Mouse (Mus musculus) layer of hippocampus, adult 8-10 months (tissue): Measurements from ENCODE around the gene Asb10. TPM values are rescaled to one million over a fixed set of nuclear protein-coding genes. Genes with fewer than 3 reads are reported as not detected.

Experiments
- DNase-seq, 2 experiments: peaks; one replicate each; pipeline ENCODE4 v3.0.0; 2022; ENCODE audit warnings: low spot score in 2 of 2
- total RNA-seq, 4 experiments: library from RNA; stranded (reverse); gene quantifications; 2 replicates each; pipeline ENCODE4 v1.2.4; 2022

The Asb10 gene
- total RNA-seq, 4 experiments from 2014 or later = 0.19 to 5.8 (median 3.0) TPM

GRCm38 (mm10) chr5:24536511-24536910 is 4.3 kb downstream of the Asb10 start:
- no peak for DNase-seq

DNA sequence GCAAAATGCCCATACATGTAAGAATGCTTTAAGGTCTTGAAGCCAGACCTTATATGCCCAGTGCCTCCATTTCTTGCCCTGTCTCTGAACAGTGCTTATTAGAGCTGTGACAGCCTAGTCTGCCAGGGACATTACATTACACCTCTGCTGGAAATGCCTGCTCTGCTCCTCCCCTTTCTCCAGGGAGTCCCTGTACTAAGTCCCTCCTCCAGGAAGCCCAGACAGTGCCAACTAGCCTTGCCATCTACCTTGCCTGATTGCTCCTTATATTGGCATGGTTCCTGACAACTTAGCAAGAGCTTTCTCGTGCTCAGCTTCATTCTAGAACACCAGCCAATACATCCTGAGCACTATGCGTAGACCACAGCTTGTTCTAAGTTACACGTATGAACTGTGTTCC is 5.0 kb downstream of the Asb10 start:
- DNase-seq = no peak

- no peak for DNase-seq
Measured at GRCm38 (mm10) chr5:24534292-24534691, 6.5 kb downstream of the Asb10 start.

DNA sequence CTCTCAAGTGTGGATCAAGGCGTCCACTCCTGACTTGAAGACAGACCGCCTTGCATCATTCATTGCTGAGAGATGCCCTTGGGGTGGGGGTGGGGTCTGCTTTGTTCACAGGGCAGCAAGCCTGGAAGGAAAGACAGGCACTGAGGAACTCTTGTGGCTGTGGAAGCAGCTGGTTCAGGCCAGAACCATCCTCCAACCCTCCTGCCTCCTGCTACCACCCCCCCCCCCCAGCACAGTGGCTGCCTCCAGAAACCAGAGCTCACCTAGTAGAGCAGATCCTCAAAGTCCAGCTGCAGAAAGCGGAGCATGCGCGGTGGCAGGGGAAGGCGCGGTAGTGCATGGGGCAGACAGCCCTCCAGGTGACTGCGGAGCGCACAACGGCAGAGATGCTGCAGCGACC is 7.4 kb downstream of the Asb10 start:
- DNase-seq = no peak

GRCm38 (mm10) chr5:24530042-24530689 is 10.6 kb downstream of the Asb10 start:
- peak; percentile 79 to 92 for DNase-seq

DNA sequence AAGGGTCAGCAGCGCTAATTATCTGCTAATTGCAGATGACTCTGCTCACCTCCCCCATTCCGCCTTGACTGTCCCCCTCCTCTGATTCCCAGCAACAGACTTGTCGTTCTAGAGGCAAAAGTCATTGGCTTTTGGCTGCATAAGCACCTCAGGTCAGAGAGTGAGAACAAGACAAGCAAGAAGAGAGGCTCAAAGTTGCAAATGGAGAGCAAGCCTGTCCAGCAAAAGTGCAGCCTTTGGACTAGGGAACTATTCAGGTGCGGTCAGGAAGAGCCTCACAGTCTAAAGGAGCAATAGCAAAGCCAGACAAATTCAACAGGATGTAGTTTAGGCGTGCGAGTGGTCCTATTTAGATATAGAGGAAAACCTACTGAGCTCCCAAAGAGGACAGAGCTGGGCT is 13.0 kb downstream of the Asb10 start:
- no peak for DNase-seq

GRCm38 (mm10) chr5:24526889-24527230 is 13.9 kb downstream of the Asb10 start, which contains the start of gene Gbx1:
Gene Gbx1 (minus strand): TSS chr5:24527202.
- DNase-seq = no peak

DNA sequence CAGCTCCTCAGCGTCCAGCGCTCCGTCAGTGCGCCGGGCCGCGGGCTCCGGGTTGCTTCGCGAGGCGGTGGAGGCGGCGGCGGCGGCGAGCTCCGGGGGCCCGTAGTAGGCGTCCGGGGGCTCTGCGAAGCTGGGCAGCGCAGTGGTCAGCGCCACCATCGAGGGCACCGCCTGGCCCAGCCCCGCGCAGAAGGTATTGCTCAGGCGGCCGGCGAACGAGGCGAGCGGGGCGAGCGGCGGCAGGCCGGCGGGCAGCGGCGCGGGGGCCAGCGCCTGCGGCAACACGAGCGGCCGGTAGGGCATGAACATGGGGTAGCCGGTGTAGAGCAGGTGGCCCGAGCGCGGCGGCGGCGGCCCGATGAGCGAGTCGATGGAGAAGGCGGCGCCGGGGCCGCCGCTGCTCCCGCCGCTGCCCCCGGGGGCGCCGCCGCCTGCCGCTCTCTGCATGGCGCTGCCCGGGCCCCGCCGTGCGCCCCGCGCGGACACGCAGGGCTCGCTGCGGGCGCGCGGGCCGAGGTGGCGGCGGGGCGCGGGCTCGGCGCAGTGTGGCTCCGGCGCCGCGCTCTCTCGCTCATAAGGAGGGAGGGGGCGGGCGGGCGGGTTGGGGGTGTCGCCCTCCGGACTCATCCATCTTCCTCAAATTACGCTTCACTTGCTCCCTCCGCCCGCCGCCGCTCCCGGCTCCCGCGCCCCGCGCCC is 14.4 kb downstream of the Asb10 start:
- no peak for DNase-seq

- no peak for DNase-seq
Measured at GRCm38 (mm10) chr5:24525360-24526189, 15.2 kb downstream of the Asb10 start.

- DNase-seq = no peak
Measured at GRCm38 (mm10) chr5:24524522-24524921, 16.3 kb downstream of the Asb10 start.

GRCm38 (mm10) chr5:24523806-24524205 is 17.0 kb downstream of the Asb10 start:
- DNase-seq = no peak

GRCm38 (mm10) chr5:24521366-24521765 is 19.4 kb downstream of the Asb10 start:
- DNase-seq = no peak

DNA sequence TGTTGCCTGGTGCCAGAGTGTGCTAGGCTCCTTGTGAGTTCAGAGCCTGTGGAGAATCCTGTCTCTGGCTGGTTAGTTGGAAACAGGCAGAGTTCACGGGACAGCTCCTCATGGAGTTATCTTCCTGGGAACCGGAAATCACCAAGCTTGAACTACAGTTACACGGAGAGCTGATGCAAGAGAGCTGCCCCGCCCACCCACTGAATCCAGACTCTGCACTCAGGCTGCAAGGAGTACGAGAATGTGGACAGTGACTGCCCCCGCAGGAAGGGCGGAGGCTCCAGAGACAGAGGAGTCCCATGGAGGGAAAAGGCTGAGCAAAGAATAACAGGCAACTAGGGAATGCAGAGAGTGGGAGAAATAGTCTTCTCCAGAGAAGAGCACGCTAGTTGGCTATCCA is 28.5 kb downstream of the Asb10 start:
- DNase-seq = no peak

- no peak for DNase-seq
Measured at GRCm38 (mm10) chr5:24510635-24511034, 30.1 kb downstream of the Asb10 start.

- DNase-seq = no peak
Measured at GRCm38 (mm10) chr5:24508406-24508805, 32.4 kb downstream of the Asb10 start.

DNA sequence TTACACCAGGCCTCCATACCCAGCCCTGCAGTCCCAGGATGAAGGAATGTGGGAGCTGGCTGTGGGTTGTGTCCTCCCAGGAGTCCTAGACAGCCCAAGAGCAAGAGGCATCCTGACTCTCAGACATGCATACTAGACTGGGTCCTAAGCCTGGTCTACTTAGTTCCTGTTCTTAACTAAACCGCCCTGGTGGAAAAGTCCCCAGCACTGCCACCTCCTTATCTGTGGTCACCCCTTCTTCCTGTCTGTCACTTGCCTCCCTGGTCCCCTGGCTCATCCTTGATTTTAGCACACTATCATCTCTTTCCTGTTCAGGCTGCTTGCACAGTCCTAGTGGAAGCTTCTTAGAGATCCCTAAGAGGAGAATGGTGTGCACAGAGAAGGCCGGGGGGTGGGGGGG is 35.3 kb downstream of the Asb10 start:
- DNase-seq = no peak

DNA sequence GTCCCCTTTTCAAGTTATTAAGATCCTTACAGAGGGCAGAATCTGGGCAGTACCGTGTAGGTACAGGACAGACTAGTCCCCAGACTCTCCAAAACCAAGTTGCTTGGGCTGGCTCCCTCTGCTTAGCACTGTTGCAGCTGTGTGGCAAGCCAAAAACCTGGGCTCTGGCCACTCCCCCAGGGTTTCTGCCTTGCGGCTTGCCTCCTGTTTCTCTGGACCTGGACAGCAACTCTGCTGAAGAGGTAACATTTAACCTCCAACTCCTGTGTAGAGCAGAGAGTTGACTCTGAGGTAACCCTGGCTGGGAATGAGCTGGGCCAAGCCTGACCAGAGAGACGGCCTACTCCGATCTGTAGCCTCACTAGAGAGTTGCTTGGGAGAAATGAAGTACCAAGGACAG is 38.0 kb downstream of the Asb10 start:
- DNase-seq = no peak

- peak in 1 of 2 experiments; percentile 9 for DNase-seq
Measured at GRCm38 (mm10) chr5:24500851-24501250, 39.9 kb downstream of the Asb10 start.

DNA sequence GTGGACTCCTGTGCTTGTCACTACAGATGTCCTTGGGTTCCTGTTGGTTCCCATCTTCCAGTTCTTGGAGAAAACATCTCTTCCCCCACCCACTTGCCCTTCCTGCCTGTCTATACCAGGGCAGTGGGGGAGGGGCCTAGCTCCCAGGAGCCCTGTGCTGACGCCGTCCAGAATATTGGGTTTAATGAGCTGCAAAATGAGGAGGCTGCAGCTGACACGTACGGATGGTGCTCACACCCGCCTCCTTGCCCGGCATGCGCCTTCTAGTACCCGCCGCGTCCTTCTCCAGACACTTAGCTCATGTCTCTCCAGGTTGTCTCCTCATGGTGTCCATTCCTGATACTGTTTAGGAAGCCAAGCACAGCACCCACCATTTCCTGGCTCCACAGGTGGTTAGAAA is 41.7 kb downstream of the Asb10 start:
- peak in 1 of 2 experiments; percentile 27 for DNase-seq

- peak in 1 of 2 experiments; percentile 6 for DNase-seq
Measured at GRCm38 (mm10) chr5:24497526-24497925, 43.3 kb downstream of the Asb10 start.

GRCm38 (mm10) chr5:24496756-24497155 is 44.0 kb downstream of the Asb10 start:
- peak in 1 of 2 experiments; percentile 10 for DNase-seq

GRCm38 (mm10) chr5:24495019-24495418 is 45.8 kb downstream of the Asb10 start:
- DNase-seq = no peak
